Mouse (Mus musculus): Measurements from ENCODE around the gene Ndufs1.
"Not testable (repeated sequence)": the region's sequence is repeated elsewhere in the genome, so short reads cannot be mapped to it uniquely, and the experiment has no call there.

Ndufs1 gene

DNA sequence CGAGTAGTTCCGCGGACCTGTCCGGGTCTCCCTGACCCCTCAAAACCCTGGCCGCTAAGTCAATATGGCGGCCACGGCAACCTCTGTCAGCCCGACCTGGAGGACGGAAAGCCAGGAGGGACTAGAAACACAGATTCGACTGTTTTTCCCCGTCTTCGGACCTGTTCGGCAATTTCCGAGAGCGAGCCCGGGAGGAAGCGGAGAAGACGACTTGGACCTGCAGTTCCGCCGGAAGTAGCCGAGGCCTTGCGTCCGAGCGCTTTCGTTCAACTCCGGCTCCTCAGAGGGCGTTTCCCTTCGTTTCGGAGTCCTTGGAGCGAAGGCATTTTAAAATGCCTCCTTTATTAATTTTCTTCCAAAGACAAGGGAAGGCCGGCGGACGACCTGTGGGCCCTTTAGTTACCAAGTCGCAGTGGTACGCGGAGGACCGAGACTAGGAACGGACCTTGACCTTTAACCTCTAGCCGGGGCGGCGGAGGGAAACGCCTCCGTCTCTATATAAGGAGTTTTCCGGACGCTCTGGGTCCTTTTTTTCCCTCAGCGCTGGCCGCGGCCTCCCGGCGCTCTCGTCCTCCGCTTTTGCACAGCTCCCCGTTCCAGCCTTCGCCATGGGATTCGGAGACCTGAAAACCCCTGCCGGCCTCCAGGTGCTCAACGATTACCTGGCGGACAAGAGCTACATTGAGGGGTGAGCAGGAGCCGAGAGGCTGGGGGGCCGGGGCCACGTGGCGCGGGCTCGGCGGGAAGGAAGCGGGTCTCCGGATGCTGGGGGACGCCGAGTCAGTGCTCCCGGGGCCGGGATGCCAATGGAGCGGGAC is at the start of gene Ndufs1, which contains the start of gene Eef1b2:
Ndufs1 (minus strand) TSS at position 230 of the 818 bp plus-strand sequence.
Eef1b2 (plus strand) TSS at position 222 of the 818 bp plus-strand sequence.
- peak; percentile 96 to 98 for DNase-seq (ENCODE audit: low spot score in 2 of 2)

DNA sequence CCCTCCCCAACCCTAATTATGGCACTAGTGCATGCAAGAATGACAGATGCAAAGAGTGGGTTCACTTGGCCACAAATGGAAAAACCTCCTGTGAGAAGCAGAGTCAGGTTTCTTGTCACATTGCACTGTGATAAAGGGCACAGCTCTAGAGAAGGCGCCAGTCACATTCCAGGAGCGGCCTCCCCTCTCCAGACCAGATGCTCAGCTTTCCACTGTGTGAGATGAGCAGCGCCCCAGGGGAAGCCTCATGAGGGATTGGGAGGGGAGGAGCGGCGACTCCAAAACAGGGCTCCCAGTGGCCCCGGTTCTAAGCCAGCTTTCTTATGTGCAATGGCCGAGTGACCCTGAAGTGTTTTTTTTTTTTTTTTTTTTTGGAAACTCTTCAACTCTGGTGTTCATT is 49.3 kb upstream of the Ndufs1 start:
- no peak for DNase-seq (ENCODE audit: low spot score in 2 of 2)

DNA sequence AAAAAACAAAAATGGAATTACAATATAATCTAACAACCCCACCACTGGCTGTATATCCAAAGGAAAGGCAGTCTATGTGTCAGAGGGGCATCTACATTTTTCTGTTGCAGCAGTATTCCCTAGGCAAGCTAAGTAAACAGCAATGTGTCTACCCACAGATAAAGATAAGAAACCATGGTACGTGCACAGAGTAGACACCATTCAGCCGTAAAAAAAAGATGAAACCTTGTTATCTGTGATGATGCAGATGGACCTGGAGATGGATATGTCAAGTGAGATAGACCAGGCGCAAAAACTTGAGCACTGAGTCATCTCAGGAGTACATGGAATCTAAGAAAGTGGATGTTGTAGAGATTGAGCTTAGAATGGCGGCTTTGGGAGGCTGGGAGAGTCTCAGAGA is 48.4 kb upstream of the Ndufs1 start:
- no peak for DNase-seq (ENCODE audit: low spot score in 2 of 2)

DNA sequence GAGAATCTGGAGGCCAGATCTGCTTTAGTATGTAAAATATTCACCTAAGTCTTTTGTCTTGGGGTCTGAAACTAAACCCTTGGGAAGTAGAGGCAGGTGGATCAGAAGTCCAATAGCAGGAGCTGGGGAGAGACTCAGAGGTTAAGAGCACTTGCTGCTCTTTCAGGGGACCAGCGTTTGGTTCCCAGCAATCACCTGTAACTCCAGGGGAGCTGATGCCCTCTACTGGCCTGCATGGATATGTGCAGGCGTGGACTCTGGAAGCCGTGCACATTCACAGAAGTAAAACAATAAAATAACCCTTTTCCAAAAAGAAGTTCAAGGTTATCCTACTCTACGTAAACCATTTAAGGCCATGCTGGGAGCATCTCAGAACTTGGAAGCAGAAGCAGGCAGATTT is 42.6 kb upstream of the Ndufs1 start:
- DNase-seq (ENCODE audit: low spot score in 2 of 2): no peak

DNA sequence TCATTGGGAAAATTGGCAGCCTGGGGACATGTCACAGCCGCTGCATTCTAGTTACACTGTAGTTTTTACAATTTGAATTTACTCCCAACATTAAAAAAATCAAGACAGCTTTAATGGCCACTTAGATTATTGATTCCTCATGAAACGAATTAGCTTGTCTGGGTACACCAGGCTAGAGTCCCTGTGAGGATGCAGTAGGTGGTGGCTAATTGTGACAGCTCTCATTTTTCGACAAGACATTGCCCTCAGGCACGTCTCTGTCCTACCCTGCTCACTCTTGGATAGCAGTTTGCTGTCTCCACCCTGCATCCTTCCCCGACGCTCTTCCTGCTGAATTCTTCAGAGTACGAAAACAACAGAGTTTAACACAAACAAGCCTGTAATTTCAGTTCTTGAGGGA is 38.0 kb upstream of the Ndufs1 start:
- no peak for DNase-seq (ENCODE audit: low spot score in 2 of 2)

DNA sequence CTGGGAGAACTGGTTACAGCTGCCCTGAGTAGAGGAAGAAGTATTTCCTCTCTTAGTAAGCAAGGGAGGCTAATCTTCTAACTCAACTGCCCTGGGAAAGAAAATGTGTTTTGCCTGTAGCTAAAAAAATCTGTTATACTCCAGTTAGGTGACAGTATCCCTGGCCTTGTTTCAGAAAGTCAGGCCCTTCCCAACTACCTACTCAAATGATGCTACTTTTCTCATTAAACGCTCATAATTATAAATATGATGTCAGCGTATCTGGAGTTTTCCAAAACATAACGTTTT is 37.6 kb upstream of the Ndufs1 start, which contains the start of gene Gpr1:
Gpr1 (minus strand) TSS at position 273 of the 288 bp plus-strand sequence.
- no peak for DNase-seq (ENCODE audit: low spot score in 2 of 2)

DNA sequence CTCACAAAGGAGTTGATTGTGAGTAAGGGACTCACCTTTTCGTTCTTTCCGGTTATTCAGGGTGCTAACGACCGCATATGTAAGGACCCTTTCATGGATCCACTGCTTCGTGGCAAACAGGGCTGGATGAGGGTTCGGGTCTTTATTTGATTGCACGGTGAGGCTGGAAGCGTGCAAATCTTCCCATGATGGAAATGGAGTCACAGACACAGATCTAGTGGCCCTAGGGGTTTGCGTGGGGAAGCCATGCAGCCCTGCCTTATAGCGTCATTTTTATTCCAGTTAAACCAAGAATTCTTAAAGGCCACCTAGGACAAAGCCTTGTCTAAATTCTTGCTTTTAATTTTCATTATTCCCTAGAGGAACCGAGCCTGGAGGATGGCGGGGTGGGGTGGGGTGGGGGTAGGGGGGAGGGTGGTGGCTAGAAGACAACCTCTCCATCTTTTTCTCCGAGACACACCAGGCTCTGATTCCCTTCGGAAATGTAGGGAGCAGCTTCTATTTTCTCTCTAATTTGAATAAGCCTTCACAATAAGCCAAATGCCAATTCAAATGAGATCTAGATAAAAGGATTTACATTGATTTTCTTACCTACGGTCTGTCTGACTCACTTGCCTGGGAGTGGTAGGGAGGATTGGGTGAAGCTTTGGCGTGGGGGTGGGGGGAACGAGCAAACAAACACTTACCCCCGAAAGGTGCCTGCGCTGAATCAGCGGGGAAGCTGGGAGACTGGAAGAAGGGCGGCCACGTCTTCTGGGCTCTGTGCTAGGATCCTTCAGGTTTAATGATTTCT is 37.0 kb upstream of the Ndufs1 start:
- no peak for DNase-seq (ENCODE audit: low spot score in 2 of 2)

DNA sequence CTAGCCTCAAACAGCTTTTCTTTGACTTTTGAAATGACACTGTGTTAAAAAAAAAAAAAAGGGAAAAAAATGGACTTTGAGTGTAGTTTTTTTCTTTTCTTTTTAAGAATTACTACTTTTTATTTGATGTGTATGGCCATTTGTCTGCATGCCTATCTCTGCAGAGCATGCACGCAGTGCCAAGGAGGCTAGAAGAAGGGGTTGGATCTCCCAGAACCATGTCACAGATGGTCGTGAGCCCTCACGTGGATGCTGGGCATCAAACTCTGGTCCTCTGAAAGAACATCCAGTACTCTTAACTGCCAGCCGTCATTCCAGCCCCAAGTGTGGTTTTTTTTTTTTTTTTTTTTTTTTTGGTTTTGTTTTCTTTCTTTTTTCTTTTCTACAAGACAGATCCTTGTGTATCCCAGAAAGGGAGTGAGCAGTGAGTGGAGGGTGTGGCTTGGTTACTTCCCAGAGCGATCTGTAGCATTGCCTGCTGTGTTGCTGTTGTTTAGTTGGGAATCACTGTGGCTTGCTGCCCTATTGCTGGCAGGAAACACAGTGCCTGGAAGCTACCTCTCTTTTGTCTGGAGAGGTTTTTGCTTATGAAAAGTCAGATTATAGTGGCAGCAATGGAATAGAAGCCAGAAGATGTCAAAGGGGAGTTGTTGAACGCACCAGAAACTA is 33.4 kb upstream of the Ndufs1 start:
- no peak for DNase-seq (ENCODE audit: low spot score in 2 of 2)

DNA sequence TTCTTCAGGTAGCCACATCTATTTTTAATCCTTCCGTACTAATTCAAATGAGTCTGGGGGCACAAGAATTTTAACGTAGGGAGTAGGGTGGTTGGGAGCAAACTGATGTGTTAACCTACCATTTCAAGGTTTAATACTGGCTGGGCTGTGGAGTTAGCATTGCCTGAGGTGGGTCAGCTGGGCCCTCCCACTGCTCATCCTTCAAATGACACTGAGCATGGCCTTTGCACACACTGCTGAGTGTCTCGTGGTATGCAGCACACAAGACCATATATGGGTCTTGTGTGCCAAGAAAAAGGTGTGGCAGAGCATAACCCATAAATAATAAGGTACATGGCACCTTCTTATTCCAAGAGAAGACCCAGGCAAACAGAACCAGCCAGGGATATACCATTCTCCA is 31.0 kb upstream of the Ndufs1 start:
- DNase-seq (ENCODE audit: low spot score in 2 of 2): no peak

DNA sequence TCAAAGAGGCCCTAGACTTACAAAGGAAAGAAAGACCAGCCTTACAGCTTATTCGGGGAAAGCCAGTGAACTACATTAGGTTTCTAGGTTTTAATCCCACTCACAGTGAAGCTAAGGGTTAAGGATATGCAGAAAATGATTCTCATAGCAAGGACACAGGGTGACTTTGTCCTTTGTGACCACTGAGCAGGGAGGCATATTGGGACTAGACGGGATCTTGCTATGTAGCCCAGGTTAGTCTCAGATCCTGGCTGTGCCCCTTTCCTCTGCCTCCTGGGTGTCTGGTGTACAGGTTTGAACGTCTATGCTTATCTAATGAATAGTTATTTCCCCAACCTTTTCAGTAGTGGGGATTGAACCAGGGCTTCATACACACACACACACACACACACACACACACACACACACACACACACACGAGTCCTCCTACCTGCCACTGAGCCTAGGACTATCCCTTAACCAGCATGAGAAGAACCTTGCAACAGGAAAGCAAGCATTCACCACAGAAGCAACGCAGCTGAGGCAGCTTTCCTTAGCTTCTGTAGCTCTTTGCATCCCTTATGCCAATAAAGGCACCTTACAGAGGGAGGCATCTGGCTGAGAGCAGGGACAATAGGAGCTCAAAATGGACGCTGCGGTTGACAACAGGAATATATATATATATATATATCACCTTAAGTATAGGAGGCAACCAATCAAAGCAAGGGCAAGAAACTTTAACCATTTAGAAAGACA is 28.2 kb upstream of the Ndufs1 start:
- DNase-seq (ENCODE audit: low spot score in 2 of 2): no peak

DNA sequence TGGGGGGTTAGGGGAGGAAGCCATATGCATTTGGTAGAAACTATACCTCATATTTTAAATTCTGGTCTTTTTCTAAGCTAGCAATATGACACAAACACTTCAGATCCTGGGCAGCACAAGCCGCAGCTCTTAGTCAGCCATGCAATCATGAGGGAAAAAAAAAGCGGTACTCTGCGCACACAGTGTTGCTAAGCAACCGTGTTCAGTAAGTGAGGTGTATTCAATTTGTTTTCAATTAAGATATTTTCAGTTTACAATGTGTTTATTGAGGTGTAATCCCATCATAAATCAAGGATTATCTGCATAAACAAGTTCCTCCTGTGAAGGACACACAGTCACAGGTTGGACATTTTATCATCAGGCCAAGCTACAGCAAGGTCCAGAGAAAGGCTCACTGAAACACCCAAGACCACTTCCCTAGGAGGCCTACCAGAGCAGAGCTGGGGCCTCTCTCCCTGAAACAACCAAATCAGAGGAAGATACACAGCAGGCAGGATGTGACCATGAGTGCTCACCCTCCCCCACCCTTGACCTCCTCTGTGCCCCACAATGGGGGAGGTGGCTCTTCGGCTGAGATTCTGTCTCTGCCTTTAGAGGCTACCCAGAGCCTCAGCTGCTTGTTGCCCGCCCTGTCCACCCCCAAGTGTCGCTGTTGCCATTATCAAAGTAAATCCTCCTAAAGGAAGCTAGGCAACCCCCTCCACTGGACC is 27.5 kb upstream of the Ndufs1 start:
- DNase-seq (ENCODE audit: low spot score in 2 of 2): no peak

DNA sequence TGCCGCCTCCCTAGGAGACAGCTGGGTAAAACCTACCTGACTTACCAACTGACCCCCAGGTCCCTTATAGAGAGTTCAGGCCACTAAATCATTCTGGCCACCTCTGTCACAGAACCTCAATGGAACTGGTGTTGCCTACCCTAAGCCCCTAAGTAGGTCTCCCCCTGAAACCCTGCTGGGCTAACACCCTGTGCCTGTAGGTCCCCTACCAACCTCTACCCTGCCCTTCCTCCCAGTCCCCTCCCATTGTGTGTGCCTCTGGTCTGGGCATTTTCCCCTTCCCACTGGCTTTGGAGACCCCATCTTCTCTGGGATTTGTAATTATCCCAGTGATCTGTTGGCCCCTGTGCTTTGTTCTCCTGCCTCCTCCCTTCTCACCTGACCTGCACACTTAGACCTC is 26.8 kb upstream of the Ndufs1 start:
- no peak for DNase-seq (ENCODE audit: low spot score in 2 of 2)

DNA sequence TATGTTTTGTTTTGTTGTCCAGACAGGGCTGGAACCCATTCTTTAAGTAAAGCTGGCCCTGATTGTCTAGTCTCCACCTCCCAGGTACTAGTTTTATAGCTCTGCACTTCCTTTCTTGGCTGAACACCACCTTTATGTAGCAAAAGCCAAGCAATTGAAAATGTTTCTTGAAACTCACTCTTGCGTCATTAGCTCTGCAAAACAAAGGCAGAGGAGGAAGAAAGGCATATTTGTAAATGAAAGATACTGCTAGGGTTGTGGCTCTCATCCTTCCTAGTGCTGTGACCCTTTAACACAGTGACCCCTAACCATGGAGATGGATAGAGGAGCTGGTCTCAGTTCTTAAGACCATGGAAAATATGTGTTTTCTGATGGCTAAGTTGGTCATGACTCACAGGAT is 25.0 kb upstream of the Ndufs1 start:
- no peak for DNase-seq (ENCODE audit: low spot score in 2 of 2)

DNA sequence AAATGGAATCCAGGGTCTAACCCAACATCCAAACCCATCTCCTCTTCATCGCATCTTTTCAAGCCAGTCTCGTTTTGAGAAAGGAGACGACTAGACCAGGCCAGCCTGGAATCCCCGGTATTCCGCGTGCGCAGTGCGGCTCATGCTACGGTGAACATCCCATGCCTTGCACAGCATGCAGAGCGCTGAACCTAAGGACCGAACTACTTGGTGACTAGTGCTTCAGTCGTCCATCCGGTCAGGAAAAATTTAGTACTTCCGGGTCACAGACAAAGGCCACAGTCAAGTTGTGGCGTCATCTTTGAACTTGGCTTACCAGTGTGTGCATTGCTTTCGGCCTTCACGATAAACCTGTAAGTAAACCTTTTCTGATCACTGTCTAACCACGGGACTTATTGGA is 23.7 kb upstream of the Ndufs1 start:
- DNase-seq (ENCODE audit: low spot score in 2 of 2): no peak

DNA sequence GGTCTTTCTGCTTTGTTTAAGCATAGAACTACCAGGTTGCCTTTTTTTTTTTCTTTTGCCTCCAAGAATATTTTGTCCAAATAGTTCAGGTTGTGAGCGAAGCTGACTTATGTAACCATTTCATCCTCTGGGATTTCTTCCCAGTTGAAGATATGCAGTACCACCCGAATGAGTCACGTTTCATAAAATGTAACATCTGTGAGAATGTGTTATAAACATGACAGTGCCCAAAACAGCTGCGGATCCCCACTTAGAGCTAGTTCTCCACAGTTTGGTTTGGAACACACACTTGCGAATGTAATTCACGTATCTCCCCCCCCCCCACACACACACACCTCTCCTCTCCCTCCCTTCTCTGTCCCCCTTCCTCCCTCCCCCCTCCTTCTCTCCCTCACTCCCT is 22.8 kb upstream of the Ndufs1 start:
- DNase-seq (ENCODE audit: low spot score in 2 of 2): no peak

DNA sequence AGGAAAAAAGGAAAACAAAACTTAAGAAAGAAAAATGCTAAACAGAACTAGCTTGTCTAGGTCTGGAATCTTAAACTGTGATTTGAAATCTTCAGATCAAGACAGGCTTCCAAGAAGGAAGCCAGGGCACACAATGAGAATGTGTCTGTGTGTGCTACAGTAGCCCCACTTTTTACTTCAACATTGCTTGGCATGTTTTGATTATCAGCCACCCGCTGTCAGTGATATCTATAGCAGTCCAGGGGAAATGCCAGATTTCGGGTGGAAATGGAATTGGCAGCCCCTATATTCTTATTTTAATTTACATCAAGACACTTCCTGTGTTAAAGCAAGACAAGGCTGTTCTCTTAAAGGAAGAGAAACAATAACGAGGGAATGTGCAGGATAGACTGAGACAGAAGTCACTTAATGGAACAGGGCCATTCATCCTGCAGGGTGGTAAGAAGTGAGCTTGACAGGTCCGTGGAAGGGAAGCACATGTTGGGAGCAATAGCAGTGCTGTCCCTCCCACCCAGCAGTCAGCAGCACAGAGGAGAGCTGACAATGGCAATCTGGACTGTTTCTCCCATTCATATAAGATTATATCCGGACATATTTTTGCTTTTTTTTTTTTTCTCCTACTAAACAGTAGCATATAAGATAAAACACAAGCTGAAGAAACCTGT is 19.3 kb upstream of the Ndufs1 start:
- no peak for DNase-seq (ENCODE audit: low spot score in 2 of 2)

DNA sequence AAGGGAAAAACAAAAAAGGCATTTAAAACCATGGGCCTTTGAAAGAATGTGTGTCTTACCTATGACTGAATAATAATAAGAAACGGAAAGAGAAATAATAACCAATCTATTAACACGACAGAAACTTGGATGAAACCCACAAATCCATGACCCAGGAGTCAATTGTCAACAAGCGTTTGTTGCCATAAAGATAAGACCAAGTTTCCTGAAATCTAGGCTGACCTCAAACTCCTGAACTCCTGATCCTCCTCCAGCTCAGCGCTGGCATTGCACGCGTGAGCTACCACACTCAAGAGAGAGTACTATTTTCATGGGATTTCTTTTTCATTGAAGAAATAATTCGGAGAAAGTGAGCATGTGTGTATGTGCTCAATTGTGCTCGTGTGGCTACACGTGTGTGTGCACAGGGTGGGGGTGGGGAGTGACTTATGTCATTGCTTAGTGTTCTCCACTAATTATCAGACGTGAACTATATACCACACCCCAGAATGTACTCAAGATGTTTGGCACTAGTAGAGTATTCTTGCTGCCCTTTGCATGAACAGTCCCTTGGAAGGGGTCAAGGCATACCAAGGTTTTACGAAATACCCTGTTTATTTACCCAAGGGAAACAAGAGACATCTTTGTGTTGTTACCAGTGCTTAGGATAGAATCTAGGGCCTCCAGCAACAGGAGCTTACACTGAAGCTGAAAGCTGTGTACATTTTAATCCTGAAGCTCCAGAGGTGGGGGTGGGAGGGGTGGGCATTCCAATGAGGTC is 15.9 kb upstream of the Ndufs1 start:
- DNase-seq (ENCODE audit: low spot score in 2 of 2): no peak

DNA sequence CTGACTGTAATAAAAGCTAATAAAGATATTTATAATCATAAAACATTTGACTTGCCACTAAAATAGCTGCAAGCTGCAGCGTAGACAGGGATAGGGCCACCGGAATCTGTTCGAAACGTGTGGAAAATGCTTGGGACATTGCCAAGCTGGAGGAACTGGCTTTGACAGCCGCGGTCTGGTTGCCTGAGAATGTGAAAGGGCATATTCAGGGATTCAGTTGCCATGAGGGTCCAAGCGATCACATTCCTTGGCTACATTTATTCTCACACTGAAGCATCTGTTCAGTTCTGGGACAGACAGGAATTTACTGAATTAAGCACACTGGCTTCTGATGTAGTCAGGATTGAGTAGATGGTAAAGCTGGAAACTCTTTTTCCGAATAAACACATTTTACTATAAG is 14.2 kb upstream of the Ndufs1 start:
- DNase-seq (ENCODE audit: low spot score in 2 of 2): no peak

DNA sequence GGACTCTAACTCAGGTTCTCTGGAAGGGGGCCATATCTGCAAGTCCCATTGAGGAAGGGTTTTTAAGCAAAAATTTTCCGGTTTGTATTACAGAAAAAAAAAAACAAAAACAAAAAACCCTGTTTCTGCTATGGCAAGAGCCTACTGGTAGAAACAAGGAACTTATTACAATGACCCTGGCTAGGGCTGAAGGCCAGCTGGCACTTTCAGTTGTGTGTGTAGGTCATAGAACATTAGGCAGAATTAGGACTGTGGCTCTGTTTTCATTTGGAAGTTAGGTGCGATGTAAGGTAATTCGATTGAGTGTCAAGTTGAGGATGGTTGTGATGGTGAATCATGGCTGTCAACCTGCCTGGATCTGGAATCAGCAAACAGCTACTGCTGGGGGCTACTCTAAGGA is 11.9 kb upstream of the Ndufs1 start:
- no peak for DNase-seq (ENCODE audit: low spot score in 2 of 2)

DNA sequence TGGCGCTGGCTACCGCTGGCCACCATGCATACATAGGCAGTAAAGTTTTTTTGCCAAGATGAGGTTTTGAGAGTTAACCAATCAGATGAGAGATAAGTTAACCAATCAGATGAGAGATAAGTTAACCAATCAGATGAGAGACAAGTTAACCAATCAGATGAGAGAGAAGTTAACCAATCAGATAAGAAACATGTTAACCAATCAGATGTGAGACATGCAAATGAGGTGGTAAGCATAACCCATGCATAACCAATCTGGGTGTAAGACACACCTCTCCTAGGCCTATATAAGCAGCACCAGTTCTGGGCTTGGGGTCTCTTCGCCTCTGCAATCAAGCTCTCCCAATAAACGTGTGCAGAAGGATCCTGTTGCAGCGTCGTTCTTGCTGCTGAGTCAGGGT is 8.8 kb upstream of the Ndufs1 start:
- DNase-seq (ENCODE audit: low spot score in 2 of 2): not testable (repeated sequence)
